Mouse (Mus musculus): ENCODE data around the gene Pter. TPM values are rescaled to one million over a fixed set of nuclear protein-coding genes. Genes with fewer than 3 reads are reported as not detected.

Pter gene
- polyA plus RNA-seq, 1 experiment from 2014 or later, result 33.5 TPM

GRCm38 (mm10) chr2:12956703-12957424 is 33.0 kb downstream of the Pter start:
- Histone ChIP-seq H3K4me1 (no peaks in the 10 kb centered on the region), H3K36me3 (no peaks in the 10 kb centered on the region), H3K4me3 (no peak overlapping the region), H3K27ac (no peak overlapping the region), H3K27me3 (ENCODE audit: insufficient read depth, poor library complexity, severe bottlenecking) (no peaks in the 10 kb centered on the region), H3K9me3 (no peaks in the 10 kb centered on the region)
- DNase-seq (ENCODE audit: low spot score), result no peak

GRCm38 (mm10) chr2:12970049-12970724 is 46.3 kb downstream of the Pter start:
- H3K4me3 ChIP-seq, result no peak overlapping the region
- no peaks in the 10 kb centered on the region for H3K9me3 ChIP-seq
- no peaks in the 10 kb centered on the region for H3K4me1 ChIP-seq
- no peaks in the 10 kb centered on the region for H3K27me3 ChIP-seq (ENCODE audit: insufficient read depth, poor library complexity, severe bottlenecking)
- H3K27ac ChIP-seq, result no peak overlapping the region
- WGBS, result 84% methylated on average over 12 of the region's 12 CpGs
- H3K36me3 ChIP-seq, result no peaks in the 10 kb centered on the region
- no peak for DNase-seq (ENCODE audit: low spot score)

- Histone ChIP-seq H3K36me3 (no peaks in the 10 kb centered on the region), H3K27me3 (ENCODE audit: insufficient read depth, poor library complexity, severe bottlenecking) (no peaks in the 10 kb centered on the region), H3K4me1 (0 out of 2 replicates have a peak, but pooled peaks cover 3% of the 10 kb centered on the region), H3K27ac (no peak overlapping the region), H3K9me3 (no peaks in the 10 kb centered on the region), H3K4me3 (no peak overlapping the region)
- DNase-seq (ENCODE audit: low spot score), result no peak
- WGBS, result 84% methylated on average over 2 of the region's 2 CpGs
These were observed 49.9 kb downstream of the Pter start for GRCm38 (mm10) chr2:12973752-12974151.

- Histone ChIP-seq H3K36me3 (peaks cover 4% of the 10 kb centered on the region), H3K9me3 (no peaks in the 10 kb centered on the region), H3K4me3 (no peak overlapping the region), H3K4me1 (0 out of 2 replicates have a peak, but pooled peaks cover 3% of the 10 kb centered on the region), H3K27ac (no peak overlapping the region), H3K27me3 (ENCODE audit: insufficient read depth, poor library complexity, severe bottlenecking) (no peaks in the 10 kb centered on the region)
- no peak for DNase-seq (ENCODE audit: low spot score)
- WGBS, result 83% methylated on average over 7 of the region's 7 CpGs
These were observed 53.5 kb downstream of the Pter start for GRCm38 (mm10) chr2:12977367-12977766.

- H3K36me3 ChIP-seq, result peaks cover 4% of the 10 kb centered on the region
- 77% methylated on average over 4 of the region's 4 CpGs for WGBS
- H3K27me3 ChIP-seq (ENCODE audit: insufficient read depth, poor library complexity, severe bottlenecking), result no peaks in the 10 kb centered on the region
- no peaks in the 10 kb centered on the region for H3K9me3 ChIP-seq
- 0 out of 2 replicates have a peak, but pooled peaks cover 3% of the 10 kb centered on the region for H3K4me1 ChIP-seq
- H3K27ac ChIP-seq, result no peak overlapping the region
- DNase-seq (ENCODE audit: low spot score), result no peak
- no peak overlapping the region for H3K4me3 ChIP-seq
These were observed 54.9 kb downstream of the Pter start for GRCm38 (mm10) chr2:12978771-12979170.

DNA sequence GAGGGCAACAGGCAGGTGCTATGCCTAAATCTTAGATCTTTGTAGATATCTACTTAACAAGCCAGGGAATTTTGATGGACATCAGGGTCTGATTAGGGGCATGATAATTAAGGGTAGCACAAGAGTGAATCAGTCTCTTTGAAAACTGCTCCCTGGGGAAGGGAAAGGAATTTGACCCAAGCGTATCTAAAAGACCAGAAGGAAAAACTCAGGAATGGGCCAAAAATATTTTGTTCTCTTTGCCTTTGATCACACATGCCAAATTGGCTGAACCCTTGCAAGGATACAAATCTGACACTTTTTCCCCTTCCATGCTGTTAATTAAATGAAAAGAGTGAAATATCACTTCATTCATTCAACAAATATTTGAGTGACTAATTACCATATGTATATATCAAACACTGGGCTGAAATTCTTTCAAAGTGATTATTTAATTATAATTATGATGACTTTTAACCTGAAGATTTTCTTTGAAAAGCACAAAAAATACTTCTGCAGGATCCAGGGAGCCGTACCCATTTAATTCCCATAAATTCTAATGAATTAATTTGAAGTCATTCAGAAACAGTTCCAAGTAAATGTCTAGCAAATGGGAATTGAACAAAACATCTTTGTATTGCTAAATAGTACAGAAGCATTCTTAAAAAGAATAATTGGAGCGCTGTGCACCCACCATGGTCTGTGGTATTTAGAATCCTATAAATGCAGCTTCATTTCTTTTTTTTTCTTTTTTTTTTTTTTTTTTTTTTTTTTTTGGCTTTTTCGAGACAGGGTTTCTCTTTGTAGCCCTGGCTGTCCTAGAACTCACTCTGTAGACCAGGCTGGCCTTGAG is 61.3 kb downstream of the Pter start:
- no peaks in the 10 kb centered on the region for H3K4me1 ChIP-seq
- WGBS, result 79% methylated on average over 4 of the region's 4 CpGs

DNA sequence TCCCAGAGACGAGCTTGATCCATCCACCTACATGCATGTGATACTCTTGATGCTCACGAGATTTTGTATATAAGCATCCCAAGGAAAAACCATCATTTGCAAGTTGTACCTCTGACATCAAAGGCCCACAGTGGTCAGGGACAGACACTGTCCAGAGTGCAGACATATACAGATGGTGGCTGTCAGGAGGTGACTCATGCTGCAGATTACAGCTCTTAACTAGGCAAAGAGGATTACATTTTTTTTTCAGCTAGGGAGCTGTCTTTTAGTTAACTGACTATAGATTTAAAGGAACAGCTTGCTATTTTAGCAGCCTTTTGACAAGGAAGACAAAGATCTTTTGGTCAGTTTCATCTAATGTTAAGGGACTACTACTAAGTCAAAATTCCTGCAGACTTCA is 76.2 kb downstream of the Pter start:
- 55% methylated on average over 2 of the region's 2 CpGs for WGBS
- H3K36me3 ChIP-seq, result 0 out of 2 replicates have a peak, but pooled peaks cover 5% of the 10 kb centered on the region
- H3K9me3 ChIP-seq, result no peaks in the 10 kb centered on the region
- no peaks in the 10 kb centered on the region for H3K27me3 ChIP-seq (ENCODE audit: insufficient read depth, poor library complexity, severe bottlenecking)
- no peak overlapping the region for H3K27ac ChIP-seq
- no peak for DNase-seq (ENCODE audit: low spot score)
- no peak overlapping the region for H3K4me3 ChIP-seq
- H3K4me1 ChIP-seq, result peaks cover 4% of the 10 kb centered on the region; the same call in 1 of the 2 replicates

More for the DNA sequence above, 61.3 kb downstream of the Pter start:
- no peaks in the 10 kb centered on the region for H3K9me3 ChIP-seq
- H3K36me3 ChIP-seq, result peaks cover 7% of the 10 kb centered on the region
- no peak overlapping the region for H3K4me3 ChIP-seq
- H3K27me3 ChIP-seq (ENCODE audit: insufficient read depth, poor library complexity, severe bottlenecking), result no peaks in the 10 kb centered on the region
- no peak overlapping the region for H3K27ac ChIP-seq
- no peak for DNase-seq (ENCODE audit: low spot score)

DNA sequence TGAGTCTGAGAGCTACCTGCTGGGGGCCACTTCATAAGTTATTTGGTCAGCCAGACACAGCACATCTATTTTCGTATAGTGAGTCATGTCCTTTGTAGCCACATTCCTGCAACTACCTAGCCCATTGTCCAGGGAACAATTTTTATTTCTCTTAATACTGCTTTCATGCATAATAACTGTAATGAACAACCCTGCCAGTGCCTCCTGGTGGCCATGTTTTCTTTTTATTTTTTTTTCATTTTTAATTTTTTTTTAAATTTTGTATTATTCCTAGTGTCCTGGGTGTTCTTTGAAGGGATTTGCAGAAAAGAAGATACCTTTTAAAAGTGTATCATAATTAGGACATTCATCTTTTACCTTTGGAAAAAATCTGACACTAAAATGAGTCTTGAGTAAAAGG is 84.6 kb downstream of the Pter start:
- no peak for DNase-seq (ENCODE audit: low spot score)
- no peak overlapping the region for H3K27ac ChIP-seq
- H3K36me3 ChIP-seq, result no peaks in the 10 kb centered on the region
- no peak overlapping the region for H3K4me3 ChIP-seq
- 65% methylated on average over 1 of the region's 1 CpGs for WGBS
- peaks cover 26% of the 10 kb centered on the region for H3K4me1 ChIP-seq
- H3K27me3 ChIP-seq (ENCODE audit: insufficient read depth, poor library complexity, severe bottlenecking), result peaks cover 46% of the 10 kb centered on the region
- H3K9me3 ChIP-seq, result no peaks in the 10 kb centered on the region

DNA sequence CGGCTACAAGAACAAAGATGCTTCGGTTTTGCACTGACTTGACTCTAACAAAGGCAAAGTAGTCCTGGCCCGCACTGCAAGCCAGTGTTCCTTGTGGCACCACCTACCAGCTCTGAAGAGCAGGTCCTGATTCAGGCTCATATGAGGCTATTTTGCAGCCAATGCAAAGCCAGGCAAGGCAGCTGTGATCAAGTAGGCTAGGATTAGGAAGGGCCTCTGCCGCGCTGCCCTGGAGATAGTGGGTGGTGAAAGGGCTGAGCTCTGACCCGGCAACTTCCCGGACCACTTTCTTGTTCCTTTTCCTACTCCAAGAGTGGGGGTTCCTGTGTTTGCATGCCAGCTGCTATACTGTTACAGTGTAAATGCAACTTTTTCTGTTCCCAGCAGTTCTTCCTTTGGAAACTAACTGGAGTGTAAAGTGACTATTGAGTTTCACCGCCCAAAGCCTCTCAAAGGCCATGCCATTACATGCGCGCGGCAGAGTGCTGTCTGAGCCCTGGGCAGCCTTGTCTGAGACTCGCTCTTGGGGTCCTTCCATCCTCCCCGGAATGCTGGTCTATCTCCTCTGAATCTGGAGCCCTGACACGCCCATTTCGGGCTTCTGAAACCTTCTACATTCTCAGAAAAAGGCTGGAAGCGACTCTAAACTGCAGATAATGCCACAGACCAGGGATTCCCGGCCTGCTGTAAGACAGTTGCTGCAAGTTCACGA is 85.6 kb downstream of the Pter start:
- peak; percentile 76 for DNase-seq (ENCODE audit: low spot score)
- H3K27me3 ChIP-seq (ENCODE audit: insufficient read depth, poor library complexity, severe bottlenecking), result peaks cover 56% of the 10 kb centered on the region

GRCm38 (mm10) chr2:13010030-13010459 is 86.2 kb downstream of the Pter start:
- peaks cover 57% of the 10 kb centered on the region for H3K27me3 ChIP-seq (ENCODE audit: insufficient read depth, poor library complexity, severe bottlenecking)
- H3K27ac ChIP-seq, result peak overlapping the region; percentile 67; the same call in 1 of the 2 replicates
- no peaks in the 10 kb centered on the region for H3K9me3 ChIP-seq
- H3K4me3 ChIP-seq, result peak overlapping the region; percentile 71
- H3K36me3 ChIP-seq, result no peaks in the 10 kb centered on the region
- WGBS, result 1% methylated on average over 31 of the region's 31 CpGs
- peaks cover 26% of the 10 kb centered on the region for H3K4me1 ChIP-seq
- DNase-seq (ENCODE audit: low spot score), result peak; percentile 74

More for the DNA sequence above, 85.6 kb downstream of the Pter start:
- no peaks in the 10 kb centered on the region for H3K9me3 ChIP-seq
- 5% methylated on average over 18 of the region's 18 CpGs for WGBS
- H3K4me1 ChIP-seq, result peaks cover 26% of the 10 kb centered on the region
- H3K27ac ChIP-seq, result peak overlapping the region; percentile 67; the same call in 1 of the 2 replicates
- H3K4me3 ChIP-seq, result peak overlapping the region; percentile 71
- H3K36me3 ChIP-seq, result no peaks in the 10 kb centered on the region

GRCm38 (mm10) chr2:13010460-13011341 is 86.9 kb downstream of the Pter start:
- Histone ChIP-seq H3K27me3 (ENCODE audit: insufficient read depth, poor library complexity, severe bottlenecking) (peaks cover 57% of the 10 kb centered on the region), H3K4me3 (peak overlapping the region; percentile 71), H3K4me1 (peaks cover 26% of the 10 kb centered on the region), H3K9me3 (no peaks in the 10 kb centered on the region), H3K27ac (peak overlapping the region; percentile 67), H3K36me3 (no peaks in the 10 kb centered on the region)
- WGBS, result 1% methylated on average over 71 of the region's 75 CpGs
- peak; percentile 79 for DNase-seq (ENCODE audit: low spot score)
